Mouse (Mus musculus): ENCODE data around the gene Dbh.

DNA sequence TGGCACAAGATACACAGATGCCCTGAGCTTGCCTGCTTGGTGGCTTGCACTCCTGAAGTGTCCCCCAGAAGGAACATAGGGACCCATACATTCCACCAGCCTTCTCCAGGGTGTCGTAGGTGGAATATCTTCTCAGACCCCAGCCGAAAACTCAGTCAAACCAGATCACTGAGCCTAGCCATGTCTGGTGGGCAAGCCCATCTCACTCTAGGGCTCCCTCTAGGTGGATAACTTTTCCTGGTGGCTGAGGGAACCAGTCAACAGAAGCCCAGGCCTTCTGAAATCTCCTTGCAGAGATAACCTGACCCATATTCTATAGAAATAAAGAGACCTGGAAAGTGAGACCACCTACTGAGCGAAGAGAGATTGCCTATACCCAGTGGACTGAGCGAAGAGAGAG is 41.9 kb upstream of the Dbh start:
- TF ChIP-seq CTCF (IDR thresholded peaks at IDR 0.05; ENCODE audit: borderline replicate concordance, insufficient read depth, low read depth, low read length) (no peak), POLR2A (IDR thresholded peaks at IDR 0.05; ENCODE audit: borderline replicate concordance, insufficient read depth, low read length) (no peak)
